Mouse (Mus musculus) stomach, postnatal 0 days (tissue): ENCODE data around the gene Pter. TPM values are rescaled to one million over a fixed set of nuclear protein-coding genes. Genes with fewer than 3 reads are reported as not detected.
A peak's percentile ranks its signal among the peaks of the same experiment; 100 is the strongest.

ENCODE experiments used
- ATAC-seq: fragments of 200-750 bp; cut with Nextera tagmentation; 2 replicates; pipeline ENCODE4 v1.8.0; 2017; ENCODE audit not compliant: low FRiP score, low TSS enrichment
- DNase-seq: peaks from one replicate; pipeline ENCODE4 v3.0.0-alpha.2; 2016; ENCODE audit warnings: low spot score
- H3K27ac ChIP-seq: fragments of 300-500 bp; sonication (generic); replicated peaks from 2 replicates; pipeline ENCODE4 v1.5.1; 2014; ENCODE audit warnings: mild to moderate bottlenecking, control low read depth
- H3K27me3 ChIP-seq: fragments of 300-500 bp; sonication (generic); 2 replicates; pipeline ENCODE4 v1.6.1; 2014; ENCODE audit warnings: low read length; ENCODE audit not compliant: control insufficient read depth, insufficient read depth
- H3K36me3 ChIP-seq: fragments of 300-500 bp; sonication (generic); 2 replicates; pipeline ENCODE4 v1.6.1; 2014; ENCODE audit warnings: low read length, mixed read lengths; ENCODE audit not compliant: control insufficient read depth, insufficient read depth
- H3K4me1 ChIP-seq: fragments of 300-500 bp; sonication (generic); replicated peaks from 2 replicates; pipeline ENCODE4 v1.6.1; 2014; ENCODE audit warnings: antibody characterized with exemption; ENCODE audit not compliant: control insufficient read depth, insufficient read depth
- H3K4me2 ChIP-seq: fragments of 300-500 bp; sonication (generic); replicated peaks from 2 replicates; pipeline ENCODE4 v1.6.1; 2014; ENCODE audit warnings: low read depth, mild to moderate bottlenecking, control low read depth, moderate library complexity
- H3K4me3 ChIP-seq: fragments of 300-500 bp; sonication (generic); 2 replicates; pipeline ENCODE4 v1.5.1; 2014; ENCODE audit warnings: low read depth, low read length, control low read depth
- H3K9ac ChIP-seq: fragments of 300-500 bp; sonication (generic); 2 replicates; pipeline ENCODE4 v1.6.1; 2014; ENCODE audit warnings: mild to moderate bottlenecking, low read length, control low read depth, mixed read lengths
- H3K9me3 ChIP-seq: fragments of 300-500 bp; sonication (generic); 2 replicates; pipeline ENCODE4 v1.6.1; 2016; ENCODE audit warnings: low read length; ENCODE audit not compliant: control insufficient read depth
- CTCF ChIP-seq: IDR thresholded peaks from 2 replicates; pipeline ENCODE4 v1.5.1; 2016; ENCODE audit warnings: antibody characterized with exemption, low read depth, mild to moderate bottlenecking, moderate library complexity
- EP300 ChIP-seq: optimal IDR thresholded peaks from 2 replicates; pipeline ENCODE3; 2016; ENCODE audit warnings: antibody characterized with exemption
- WGBS: fragments of 180-500 bp; shearing (Covaris S2); extraction: QIAGEN DNeasy Blood & Tissue Kit; methylation state at CpG from one replicate; pipeline ENCODE4 v1.1.7; 2014; 5-methylcytosine and 5-hydroxymethylcytosine counted together
- polyA plus RNA-seq: library from polyadenylated mRNA; unstranded; fragments of >200 nt; fragmentation: Nextera tagmentation; extraction: Ambion mirVana; gene quantifications from 2 replicates; pipeline ENCODE4 v1.2.1, GENCODE M21; 2015

Pter gene
- polyA plus RNA-seq, 1 experiment from 2014 or later = 20.0 TPM

- H3K27me3 ChIP-seq = no peaks in the 10 kb centered on the region
- no peak overlapping the region for H3K4me2 ChIP-seq
- no peak overlapping the region for H3K4me3 ChIP-seq
- no peak overlapping the region for H3K27ac ChIP-seq
- no peak for DNase-seq
- H3K9ac ChIP-seq = no peak overlapping the region
- TF ChIP-seq EP300 = no peak
- TF ChIP-seq CTCF = no peak
- H3K9me3 ChIP-seq = no peaks in the 10 kb centered on the region
- peaks cover 4% of the 10 kb centered on the region; the same call in 1 of the 2 replicates for H3K36me3 ChIP-seq
- 82% methylated on average over 4 of the region's 4 CpGs for WGBS
- no peaks in the 10 kb centered on the region for H3K4me1 ChIP-seq
- no peak for ATAC-seq
These were observed 61.3 kb downstream of the Pter start for GRCm38 (mm10) chr2:12984901-12985732.

- WGBS = 70% methylated on average over 2 of the region's 2 CpGs
- no peaks in the 10 kb centered on the region for H3K36me3 ChIP-seq
These were observed 76.2 kb downstream of the Pter start for GRCm38 (mm10) chr2:13000026-13000425.

GRCm38 (mm10) chr2:13008433-13008832, 84.6 kb downstream of the Pter start:
- 77% methylated on average over 1 of the region's 1 CpGs for WGBS
- no peak overlapping the region for H3K4me2 ChIP-seq
- H3K27ac ChIP-seq = no peak overlapping the region
- H3K4me3 ChIP-seq = no peak overlapping the region
- H3K4me1 ChIP-seq = peaks cover 8% of the 10 kb centered on the region; the same call in 1 of the 2 replicates
- TF ChIP-seq CTCF = peak; percentile 47
- no peak for TF ChIP-seq EP300
- no peak for DNase-seq
- no peak for ATAC-seq
- H3K36me3 ChIP-seq = no peaks in the 10 kb centered on the region
- no peaks in the 10 kb centered on the region for H3K9me3 ChIP-seq
- peaks cover 4% of the 10 kb centered on the region; the same call in 1 of the 2 replicates for H3K27me3 ChIP-seq
- no peak overlapping the region for H3K9ac ChIP-seq

More at GRCm38 (mm10) chr2:13000026-13000425, 76.2 kb downstream of the Pter start:
- Histone ChIP-seq H3K9me3 (no peaks in the 10 kb centered on the region), H3K9ac (no peak overlapping the region), H3K4me1 (no peaks in the 10 kb centered on the region), H3K27me3 (no peaks in the 10 kb centered on the region), H3K4me2 (no peak overlapping the region), H3K4me3 (no peak overlapping the region), H3K27ac (no peak overlapping the region)
- ATAC-seq (no peak), DNase-seq (no peak)
- TF ChIP-seq CTCF = no peak
- no peak for TF ChIP-seq EP300

- ATAC-seq (no peak), DNase-seq (peak; percentile 14)
- Histone ChIP-seq H3K4me2 (peak overlapping the region; percentile 98), H3K4me1 (peaks cover 8% of the 10 kb centered on the region; the same call in 1 of the 2 replicates), H3K27ac (no peak overlapping the region), H3K27me3 (peaks cover 4% of the 10 kb centered on the region; the same call in 1 of the 2 replicates), H3K9me3 (no peaks in the 10 kb centered on the region), H3K9ac (no peak overlapping the region), H3K36me3 (no peaks in the 10 kb centered on the region), H3K4me3 (peak overlapping the region; percentile 58)
- WGBS = 29% methylated on average over 18 of the region's 18 CpGs
- TF ChIP-seq CTCF = no peak
These were observed 85.6 kb downstream of the Pter start for GRCm38 (mm10) chr2:13009261-13009972.

GRCm38 (mm10) chr2:13010030-13010459, 86.2 kb downstream of the Pter start:
- Histone ChIP-seq H3K9me3 (no peaks in the 10 kb centered on the region), H3K4me3 (peak overlapping the region; percentile 58), H3K36me3 (no peaks in the 10 kb centered on the region), H3K27ac (no peak overlapping the region), H3K9ac (peak overlapping the region; percentile 43), H3K4me2 (peak overlapping the region; percentile 98), H3K27me3 (peaks cover 4% of the 10 kb centered on the region; the same call in 1 of the 2 replicates), H3K4me1 (peaks cover 8% of the 10 kb centered on the region; the same call in 1 of the 2 replicates)
- DNase-seq (peak; percentile 20), ATAC-seq (no peak)
- WGBS = 7% methylated on average over 31 of the region's 31 CpGs
- no peak for TF ChIP-seq EP300
- no peak for TF ChIP-seq CTCF
